Mouse (Mus musculus) MEL (cell line): ENCODE measurements at regions not wholly inside any gene's neighbourhood (a gene's known extent, or its start where the extent isn't known, plus 50 kb on each side); places are given as distances from the start of the nearest gene placed in this dataset.

Experiments
- DNase-seq: peaks from one replicate; pipeline ENCODE4 v3.0.0; 2011; ENCODE audit warnings: low read depth, low spot score
- H3K27ac ChIP-seq: 2 replicates; pipeline ENCODE4 v1.5.1; 2012; ENCODE audit warnings: low read depth, mild to moderate bottlenecking, control low read depth, low read length, moderate library complexity; ENCODE audit not compliant: control insufficient read depth
- H3K27me3 ChIP-seq, 2 experiments: fragments of 150-350 bp in 1 of 2; sonication (generic) in 1 of 2; 2 replicates each; pipeline ENCODE4 v1.6.1; 2012; ENCODE audit warnings: low read length in 2 of 2, mild to moderate bottlenecking in 2 of 2, improper control_type of control experiment in 1 of 2, moderate library complexity in 1 of 2; ENCODE audit not compliant: insufficient read depth in 2 of 2, control insufficient read depth in 1 of 2
- H3K36me3 ChIP-seq, 2 experiments: 2 replicates each; pipeline ENCODE4 v1.6.1; 2012 to 2014; ENCODE audit warnings: low read length in 2 of 2, improper control_type of control experiment in 1 of 2, inconsistent platforms in 1 of 2, mild to moderate bottlenecking in 1 of 2; ENCODE audit not compliant: insufficient read depth in 2 of 2, control insufficient read depth in 1 of 2
- H3K4me1 ChIP-seq, 2 experiments: fragments of 150-350 bp in 1 of 2; sonication (generic) in 1 of 2; 2 replicates each; pipeline ENCODE4 v1.6.1; 2012; ENCODE audit warnings: low read length in 2 of 2, improper control_type of control experiment in 1 of 2, mild to moderate bottlenecking in 1 of 2; ENCODE audit not compliant: insufficient read depth in 2 of 2, control insufficient read depth in 1 of 2
- H3K4me3 ChIP-seq, 2 experiments: fragments of 150-350 bp in 1 of 2; sonication (generic) in 1 of 2; 2 replicates each; pipeline ENCODE4 v1.5.1; 2012; ENCODE audit warnings: low read depth in 2 of 2, low read length in 2 of 2, mild to moderate bottlenecking in 2 of 2, moderate library complexity in 2 of 2, control low read depth in 1 of 2, improper control_type of control experiment in 1 of 2; ENCODE audit not compliant: control insufficient read depth in 1 of 2, insufficient read depth in 1 of 2
- H3K79me2 ChIP-seq: 2 replicates; pipeline ENCODE4 v1.6.1; 2012; ENCODE audit warnings: mild to moderate bottlenecking, low read length, moderate library complexity; ENCODE audit not compliant: control insufficient read depth, poor library complexity, insufficient read depth
- H3K9ac ChIP-seq: 2 replicates; pipeline ENCODE4 v1.6.1; 2012; ENCODE audit warnings: low read depth, mild to moderate bottlenecking, control low read depth, low read length, moderate library complexity; ENCODE audit not compliant: control insufficient read depth, poor library complexity, severe bottlenecking
- H3K9me3 ChIP-seq: fragments of 150-350 bp; sonication (generic); replicated peaks from 2 replicates; pipeline ENCODE4 v1.6.1; 2012; ENCODE audit warnings: mild to moderate bottlenecking, low read length, improper control_type of control experiment, moderate library complexity; ENCODE audit not compliant: insufficient read depth
- CTCF ChIP-seq, 3 experiments: IDR thresholded peaks in 2 of 3; conservative IDR thresholded peaks in 1 of 3; 2 replicates each; pipeline ENCODE4 v1.5.1; 2011 to 2012; ENCODE audit warnings: low read length in 3 of 3, low read depth in 2 of 3, mild to moderate bottlenecking in 2 of 3, improper control_type of control experiment in 1 of 3, inconsistent platforms in 1 of 3, mixed read lengths in 1 of 3, moderate library complexity in 1 of 3; ENCODE audit not compliant: control insufficient read depth in 1 of 3, insufficient read depth in 1 of 3, poor library complexity in 1 of 3, severe bottlenecking in 1 of 3
- ELF1 ChIP-seq: IDR thresholded peaks from 2 replicates; pipeline ENCODE4 v1.6.1; 2014; ENCODE audit warnings: low read depth, mild to moderate bottlenecking, inconsistent platforms, low read length, improper control_type of control experiment, moderate library complexity
- ETS1 ChIP-seq: IDR thresholded peaks from 2 replicates; pipeline ENCODE4 v1.6.1; 2012; ENCODE audit warnings: low read depth, mild to moderate bottlenecking, inconsistent platforms, low read length, improper control_type of control experiment, moderate library complexity
- GATA1 ChIP-seq: IDR thresholded peaks from 2 replicates; pipeline ENCODE4 v1.6.1; 2011; ENCODE audit warnings: low read depth, low read length, improper control_type of control experiment
- HCFC1 ChIP-seq: IDR thresholded peaks from 2 replicates; pipeline ENCODE4 v1.6.1; 2012; ENCODE audit warnings: low read depth, mild to moderate bottlenecking, inconsistent platforms, low read length, improper control_type of control experiment, moderate library complexity
- JUND ChIP-seq: IDR thresholded peaks from 2 replicates; pipeline ENCODE4 v1.6.1; 2011; ENCODE audit warnings: low read depth, mild to moderate bottlenecking, improper control_type of control experiment, low read length
- KAT2A ChIP-seq: conservative IDR thresholded peaks from 2 replicates; pipeline ENCODE4 v1.6.1; 2012; ENCODE audit warnings: low read depth, low read length, improper control_type of control experiment, inconsistent platforms
- MAFK ChIP-seq: IDR thresholded peaks from 2 replicates; pipeline ENCODE4 v1.6.1; 2011; ENCODE audit warnings: low read depth, mild to moderate bottlenecking, low read length, improper control_type of control experiment, borderline replicate concordance
- MAZ ChIP-seq: IDR thresholded peaks from 2 replicates; pipeline ENCODE4 v1.6.1; 2012; ENCODE audit warnings: low read depth, mild to moderate bottlenecking, inconsistent platforms, low read length, improper control_type of control experiment
- MYC ChIP-seq: IDR thresholded peaks from 2 replicates; pipeline ENCODE4 v1.6.1; 2011; ENCODE audit warnings: low read depth, mild to moderate bottlenecking, low read length, improper control_type of control experiment, moderate library complexity
- NRF1 ChIP-seq: IDR thresholded peaks from 2 replicates; pipeline ENCODE4 v1.6.1; 2014; ENCODE audit warnings: low read depth, mild to moderate bottlenecking, inconsistent platforms, low read length, improper control_type of control experiment, moderate library complexity; ENCODE audit not compliant: poor library complexity, insufficient read depth, severe bottlenecking
- POLR2A ChIP-seq, 2 experiments: IDR thresholded peaks; 2 replicates each; pipeline ENCODE4 v1.6.1; 2011 to 2012; ENCODE audit warnings: low read length in 2 of 2, mild to moderate bottlenecking in 2 of 2, control low read depth in 1 of 2, improper control_type of control experiment in 1 of 2, low read depth in 1 of 2, moderate library complexity in 1 of 2; ENCODE audit not compliant: control insufficient read depth in 1 of 2, insufficient read depth in 1 of 2, poor library complexity in 1 of 2
- POLR2AphosphoS5 ChIP-seq: IDR thresholded peaks from 2 replicates; pipeline ENCODE4 v1.6.1; 2012; ENCODE audit warnings: low read depth, borderline replicate concordance, mild to moderate bottlenecking, inconsistent platforms, low read length, moderate library complexity, mixed read lengths
- RCOR1 ChIP-seq: IDR thresholded peaks from 2 replicates; pipeline ENCODE4 v1.6.1; 2012; ENCODE audit warnings: low read depth, mild to moderate bottlenecking, inconsistent platforms, low read length, improper control_type of control experiment
- TAL1 ChIP-seq: IDR thresholded peaks from 2 replicates; pipeline ENCODE4 v1.6.1; 2012; ENCODE audit warnings: mild to moderate bottlenecking, inconsistent platforms, low read length, moderate library complexity, mixed read lengths
- TBP ChIP-seq: IDR thresholded peaks from 2 replicates; pipeline ENCODE4 v1.8.0; 2011; ENCODE audit warnings: low read depth, low read length, improper control_type of control experiment
- UBTF ChIP-seq: IDR thresholded peaks from 2 replicates; pipeline ENCODE4 v1.6.1; 2012; ENCODE audit warnings: low read depth, mild to moderate bottlenecking, inconsistent platforms, low read length, improper control_type of control experiment, moderate library complexity, borderline replicate concordance; ENCODE audit not compliant: insufficient read depth
- USF2 ChIP-seq, 2 experiments: IDR thresholded peaks; 2 replicates each; pipeline ENCODE4 v1.6.1; 2011 to 2012; ENCODE audit warnings: improper control_type of control experiment in 2 of 2, low read length in 2 of 2, borderline replicate concordance in 1 of 2, inconsistent platforms in 1 of 2, low read depth in 1 of 2, mild to moderate bottlenecking in 1 of 2; ENCODE audit not compliant: insufficient read depth in 1 of 2
- ZC3H11A ChIP-seq: IDR thresholded peaks from 2 replicates; pipeline ENCODE4 v1.6.1; 2012; ENCODE audit warnings: low read depth, mild to moderate bottlenecking, inconsistent platforms, low read length, improper control_type of control experiment
- ZMIZ1 ChIP-seq: IDR thresholded peaks from 2 replicates; pipeline ENCODE4 v1.6.1; 2012; ENCODE audit warnings: low read depth, mild to moderate bottlenecking, inconsistent platforms, low read length, improper control_type of control experiment, moderate library complexity

GRCm38 (mm10) chr10:45820986-45821655 lies 243.5 kb downstream of the Hace1 start:
- Histone ChIP-seq H3K9me3 (no peaks in the 10 kb centered on the region), H3K79me2 (no peaks in the 10 kb centered on the region), H3K36me3 (no peaks in the 10 kb centered on the region), H3K4me1 (no peaks in the 10 kb centered on the region), H3K4me3 (no peak overlapping the region), H3K27ac (no peak overlapping the region), H3K9ac (no peak overlapping the region), H3K27me3 (no peaks in the 10 kb centered on the region)
- TF ChIP-seq MAZ (no peak), KAT2A (no peak), POLR2AphosphoS5 (no peak), ETS1 (no peak), JUND (no peak), TAL1 (no peak), ZC3H11A (no peak), UBTF (no peak), GATA1 (no peak)
- DNase-seq = no peak

GRCm38 (mm10) chr10:45822251-45822650 lies 244.6 kb downstream of the Hace1 start:
- Histone ChIP-seq H3K9ac (no peak overlapping the region), H3K27me3 (no peaks in the 10 kb centered on the region), H3K36me3 (no peaks in the 10 kb centered on the region), H3K4me1 (no peaks in the 10 kb centered on the region), H3K79me2 (no peaks in the 10 kb centered on the region), H3K4me3 (no peak overlapping the region), H3K27ac (no peak overlapping the region), H3K9me3 (no peaks in the 10 kb centered on the region)
- no peak for TF ChIP-seq TBP
- no peak for TF ChIP-seq UBTF
- no peak for TF ChIP-seq NRF1
- TF ChIP-seq MYC = no peak
- TF ChIP-seq USF2 (IDR thresholded peaks at IDR 0.05; ENCODE audit: borderline replicate concordance in 1 of 2, insufficient read depth in 1 of 2, low read depth in 1 of 2, low read length in 2 of 2) = no peak
- no peak for TF ChIP-seq CTCF (IDR thresholded peaks at IDR 0.05 in 2 of 3, conservative IDR thresholded peaks at IDR 0.05 in 1 of 3; ENCODE audit: control insufficient read depth in 1 of 3, insufficient read depth in 1 of 3, low read depth in 2 of 3, low read length in 3 of 3, poor library complexity in 1 of 3, severe bottlenecking in 1 of 3)
- TF ChIP-seq ELF1 = no peak
- no peak for TF ChIP-seq MAFK
- TF ChIP-seq HCFC1 = no peak
- TF ChIP-seq POLR2A (IDR thresholded peaks at IDR 0.05; ENCODE audit: control insufficient read depth in 1 of 2, insufficient read depth in 1 of 2, low read depth in 1 of 2, low read length in 2 of 2, poor library complexity in 1 of 2) = no peak
- no peak for TF ChIP-seq ZMIZ1
- no peak for TF ChIP-seq RCOR1
- TF ChIP-seq KAT2A = no peak
- TF ChIP-seq POLR2AphosphoS5 = no peak
- DNase-seq = no peak
